Mouse (Mus musculus) lung, adult 2 months (tissue): ENCODE data around the gene Alox5.

Experiments
- CTCF ChIP-seq: fragments of 200-500 bp; IDR thresholded peaks from 2 replicates; pipeline ENCODE4 v1.5.1; 2011; ENCODE audit warnings: mild to moderate bottlenecking, low read length, control low read depth; ENCODE audit not compliant: insufficient read depth
- POLR2A ChIP-seq: fragments of 200-500 bp; IDR thresholded peaks from 2 replicates; pipeline ENCODE4 v1.6.1; 2011; ENCODE audit warnings: low read depth, mild to moderate bottlenecking, control low read depth, low read length, borderline replicate concordance; ENCODE audit errors: extremely low read depth

- TF ChIP-seq POLR2A, result no peak
- no peak for TF ChIP-seq CTCF
Observed at GRCm38 (mm10) chr6:116361463-116361862, 99.5 kb downstream of the Alox5 start.
